Mouse (Mus musculus): ENCODE measurements around the gene Rps26. TPM values are rescaled to one million over a fixed set of nuclear protein-coding genes. Genes with fewer than 3 reads are reported as not detected.
A peak's percentile ranks its signal among the peaks of the same experiment; 100 is the strongest.

Gene Rps26
- polyA plus RNA-seq, 1 experiment from 2014 or later, result 615 TPM

DNA sequence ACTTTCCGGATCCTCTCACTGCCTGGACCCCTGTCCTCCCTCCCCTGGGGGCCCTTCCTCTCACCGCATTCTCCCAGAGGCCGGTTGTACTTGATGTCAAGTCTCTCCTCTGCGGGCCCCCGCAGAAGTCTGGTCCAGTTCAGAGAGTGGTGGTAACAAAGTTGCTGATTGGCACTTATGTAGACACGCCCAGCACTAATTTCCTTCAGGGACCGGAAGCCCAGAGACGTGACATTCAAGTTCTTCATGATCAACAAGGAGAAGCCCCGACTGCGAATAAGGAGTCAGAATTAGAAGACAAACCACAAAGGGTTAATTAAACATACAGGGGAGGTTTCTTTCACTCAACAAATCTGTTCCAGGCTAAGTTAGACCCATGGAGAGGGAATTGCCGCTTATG, 48.2 kb downstream of the Rps26 start:
- Histone ChIP-seq H3K36me3 (ENCODE audit: control insufficient read depth, insufficient read depth, low read length) (no peaks in the 10 kb centered on the region), H3K27ac (ENCODE audit: low read depth, low read length) (no peak overlapping the region), H3K4me2 (replicated peaks; ENCODE audit: low read depth, low read length) (no peak overlapping the region), H3K4me1 (replicated peaks; ENCODE audit: control insufficient read depth, insufficient read depth, low read length) (no peaks in the 10 kb centered on the region), H3K27me3 (ENCODE audit: control insufficient read depth, insufficient read depth, low read length) (no peaks in the 10 kb centered on the region; the same call in 1 of the 2 replicates), H3K4me3 (ENCODE audit: low read depth, low read length) (no peak overlapping the region), H3K9me3 (ENCODE audit: control insufficient read depth, low read length) (no peaks in the 10 kb centered on the region), H3K9ac (ENCODE audit: low read depth, low read length) (no peak overlapping the region)
- ATAC-seq (ENCODE audit: low FRiP score) (no peak), DNase-seq (ENCODE audit: low spot score) (no peak)
- 84% methylated on average over 11 of the region's 11 CpGs for WGBS

- Histone ChIP-seq H3K4me1 (replicated peaks; ENCODE audit: control insufficient read depth, insufficient read depth, low read length) (no peaks in the 10 kb centered on the region), H3K4me2 (replicated peaks; ENCODE audit: low read depth, low read length) (no peak overlapping the region), H3K36me3 (ENCODE audit: control insufficient read depth, insufficient read depth, low read length) (no peaks in the 10 kb centered on the region), H3K4me3 (ENCODE audit: low read depth, low read length) (0 out of 2 replicates have a peak overlapping the region, but pooled peaks have one; percentile 6), H3K9me3 (ENCODE audit: control insufficient read depth, low read length) (no peaks in the 10 kb centered on the region), H3K27ac (ENCODE audit: low read depth, low read length) (no peak overlapping the region), H3K9ac (ENCODE audit: low read depth, low read length) (no peak overlapping the region), H3K27me3 (ENCODE audit: control insufficient read depth, insufficient read depth, low read length) (no peaks in the 10 kb centered on the region; the same call in 1 of the 2 replicates)
- ATAC-seq (ENCODE audit: low FRiP score) (no peak), DNase-seq (ENCODE audit: low spot score) (no peak)
- 95% methylated on average over 2 of the region's 2 CpGs for WGBS
These were observed 51.5 kb downstream of the Rps26 start for GRCm38 (mm10) chr10:128575063-128575462.

Other genes starting within 250 kb of the Rps26 start
- 9.5 and 12.3 TPM in 2 replicates for gene Ankrd52, start 249.6 kb downstream of the Rps26 start, polyA plus RNA-seq (2014; fragmentation: Nextera tagmentation; extraction: Ambion mirVana)
- not detected in 2 replicates for gene Slc39a5, start 225.5 kb downstream of the Rps26 start, polyA plus RNA-seq (2014; fragmentation: Nextera tagmentation; extraction: Ambion mirVana)
- gene Nabp2, start 215.3 kb downstream of the Rps26 start, polyA plus RNA-seq (2014; fragmentation: Nextera tagmentation; extraction: Ambion mirVana), result 125 and 130 TPM in 2 replicates
- 44.2 and 44.7 TPM in 2 replicates for gene Rnf41, start 215.1 kb downstream of the Rps26 start, polyA plus RNA-seq (2014; fragmentation: Nextera tagmentation; extraction: Ambion mirVana)
- 126 and 170 TPM in 2 replicates for gene Smarcc2, start 167.5 kb downstream of the Rps26 start, polyA plus RNA-seq (2014; fragmentation: Nextera tagmentation; extraction: Ambion mirVana)
- gene Myl6, start 132.6 kb downstream of the Rps26 start, polyA plus RNA-seq (2014; fragmentation: Nextera tagmentation; extraction: Ambion mirVana), result 742 and 751 TPM in 2 replicates
- 3.3 and 4.2 TPM in 2 replicates for gene Myl6b, start 128.1 kb downstream of the Rps26 start, polyA plus RNA-seq (2014; fragmentation: Nextera tagmentation; extraction: Ambion mirVana)
- 12.6 and 15.7 TPM in 2 replicates for gene Esyt1, start 100.9 kb downstream of the Rps26 start, polyA plus RNA-seq (2014; fragmentation: Nextera tagmentation; extraction: Ambion mirVana)
- 14.1 and 15.0 TPM in 2 replicates for gene Zc3h10, start 79.0 kb downstream of the Rps26 start, polyA plus RNA-seq (2014; fragmentation: Nextera tagmentation; extraction: Ambion mirVana)
- gene Rpl41, start 77.4 kb downstream of the Rps26 start, polyA plus RNA-seq (2014; fragmentation: Nextera tagmentation; extraction: Ambion mirVana), result 2,785 and 2,836 TPM in 2 replicates
- gene Pa2g4, start 60.8 kb downstream of the Rps26 start, polyA plus RNA-seq (2014; fragmentation: Nextera tagmentation; extraction: Ambion mirVana), result 220 and 243 TPM in 2 replicates
- gene Erbb3, start 37.1 kb downstream of the Rps26 start, polyA plus RNA-seq (2014; fragmentation: Nextera tagmentation; extraction: Ambion mirVana), result 4.6 and 7.0 TPM in 2 replicates
- gene Ikzf4, start 19.2 kb upstream of the Rps26 start, polyA plus RNA-seq (2014; fragmentation: Nextera tagmentation; extraction: Ambion mirVana), result 4.3 and 4.9 TPM in 2 replicates
- gene Suox, start 47.3 kb upstream of the Rps26 start, polyA plus RNA-seq (2014; fragmentation: Nextera tagmentation; extraction: Ambion mirVana), result 12.0 and 14.8 TPM in 2 replicates
- 76.0 and 83.0 TPM in 2 replicates for gene Rab5b, start 69.5 kb upstream of the Rps26 start, polyA plus RNA-seq (2014; fragmentation: Nextera tagmentation; extraction: Ambion mirVana)
- 4.5 and 5.8 TPM in 2 replicates for gene Pmel, start 77.4 kb upstream of the Rps26 start, polyA plus RNA-seq (2014; fragmentation: Nextera tagmentation; extraction: Ambion mirVana)
- 75.2 and 86.5 TPM in 2 replicates for gene Cdk2, start 78.3 kb upstream of the Rps26 start, polyA plus RNA-seq (2014; fragmentation: Nextera tagmentation; extraction: Ambion mirVana)
- 5.0 and 6.2 TPM in 2 replicates for gene Dgka, start 118.1 kb upstream of the Rps26 start, polyA plus RNA-seq (2014; fragmentation: Nextera tagmentation; extraction: Ambion mirVana)
- gene Pym1, start 121.1 kb upstream of the Rps26 start, polyA plus RNA-seq (2014; fragmentation: Nextera tagmentation; extraction: Ambion mirVana), result 44.5 and 48.3 TPM in 2 replicates
- 0.27 and 0.49 TPM in 2 replicates for gene Mmp19, start 164.2 kb upstream of the Rps26 start, polyA plus RNA-seq (2014; fragmentation: Nextera tagmentation; extraction: Ambion mirVana)
- gene Dnajc14, start 177.3 kb upstream of the Rps26 start, polyA plus RNA-seq (2014; fragmentation: Nextera tagmentation; extraction: Ambion mirVana), result 31.8 and 34.7 TPM in 2 replicates
- 14.2 and 16.3 TPM in 2 replicates for gene Tmem198b, start 177.6 kb upstream of the Rps26 start, polyA plus RNA-seq (2014; fragmentation: Nextera tagmentation; extraction: Ambion mirVana)
- 282 and 286 TPM in 2 replicates for gene Sarnp, start 190.6 kb upstream of the Rps26 start, polyA plus RNA-seq (2014; fragmentation: Nextera tagmentation; extraction: Ambion mirVana)
- gene Ormdl2, start 194.9 kb upstream of the Rps26 start, polyA plus RNA-seq (2014; fragmentation: Nextera tagmentation; extraction: Ambion mirVana), result 64.8 and 66.4 TPM in 2 replicates

All from hindbrain, embryonic 11.5 days (tissue).